Mouse (Mus musculus) small intestine, adult 2 months (tissue): ENCODE results near the gene Gnat3.

Experiments
- CTCF ChIP-seq: fragments of 200-500 bp; IDR thresholded peaks from 2 replicates; pipeline ENCODE4 v1.5.1; 2012; ENCODE audit warnings: low read depth, mild to moderate bottlenecking, control low read depth, inconsistent platforms, low read length, moderate library complexity, mixed read lengths; ENCODE audit not compliant: insufficient replicate concordance, insufficient read length; ENCODE audit errors: extremely low read depth
- POLR2A ChIP-seq: fragments of 200-500 bp; IDR thresholded peaks from 2 replicates; pipeline ENCODE4 v1.6.1; 2012; ENCODE audit warnings: low read depth, mild to moderate bottlenecking, control low read depth, inconsistent platforms, low read length, moderate library complexity

GRCm38 (mm10) chr5:17956468-17956867, 5.9 kb upstream of the Gnat3 start:
- TF ChIP-seq CTCF = no peak
- TF ChIP-seq POLR2A = no peak
